Mouse (Mus musculus) limb, embryonic 11.5 days (tissue): ENCODE data around the gene Mff. TPM values are rescaled to one million over a fixed set of nuclear protein-coding genes. Genes with fewer than 3 reads are reported as not detected.

ENCODE experiments used
- ATAC-seq: fragments of 200-750 bp; cut with Nextera tagmentation; 2 replicates; pipeline ENCODE4 v1.8.0; 2017; ENCODE audit warnings: low read depth; ENCODE audit not compliant: insufficient number of reproducible peaks, low FRiP score, low TSS enrichment
- DNase-seq: peaks from one replicate; pipeline ENCODE4 v3.0.0-alpha.2; 2015; ENCODE audit warnings: low spot score
- H3K27ac ChIP-seq: fragments of 300-500 bp; sonication (generic); replicated peaks from 2 replicates; pipeline ENCODE4 v1.5.1; 2014; ENCODE audit warnings: low read depth, mild to moderate bottlenecking, low read length
- H3K27me3 ChIP-seq: fragments of 300-500 bp; sonication (generic); 2 replicates; pipeline ENCODE4 v1.6.1; 2014; ENCODE audit warnings: mild to moderate bottlenecking, low read length, mixed read lengths; ENCODE audit not compliant: control insufficient read depth, insufficient read depth
- H3K36me3 ChIP-seq: fragments of 300-500 bp; sonication (generic); 2 replicates; pipeline ENCODE4 v1.6.1; 2014; ENCODE audit warnings: mild to moderate bottlenecking, low read length, moderate library complexity, mixed read lengths; ENCODE audit not compliant: control insufficient read depth, insufficient read depth
- H3K4me1 ChIP-seq: fragments of 300-500 bp; sonication (generic); 2 replicates; pipeline ENCODE4 v1.6.1; 2014; ENCODE audit warnings: low read length, mixed read lengths; ENCODE audit not compliant: control insufficient read depth, insufficient read depth
- H3K4me2 ChIP-seq: fragments of 300-500 bp; sonication (generic); 2 replicates; pipeline ENCODE4 v1.6.1; 2014; ENCODE audit warnings: low read depth, mild to moderate bottlenecking, moderate library complexity; ENCODE audit not compliant: severe bottlenecking
- H3K4me3 ChIP-seq: fragments of 300-500 bp; sonication (generic); 2 replicates; pipeline ENCODE4 v1.5.1; 2014; ENCODE audit warnings: low read depth, low read length
- H3K9ac ChIP-seq: fragments of 300-500 bp; sonication (generic); 2 replicates; pipeline ENCODE4 v1.6.1; 2014; ENCODE audit warnings: mild to moderate bottlenecking, low read length
- H3K9me3 ChIP-seq: fragments of 300-500 bp; sonication (generic); 2 replicates; pipeline ENCODE4 v1.6.1; 2016; ENCODE audit warnings: low read length; ENCODE audit not compliant: control insufficient read depth
- WGBS: fragments of 180-500 bp; shearing (Covaris S2); extraction: QIAGEN DNeasy Blood & Tissue Kit; methylation state at CpG from one replicate; pipeline ENCODE4 v1.1.7; 2014; 5-methylcytosine and 5-hydroxymethylcytosine counted together
- polyA plus RNA-seq: library from polyadenylated mRNA; unstranded; fragments of >200 nt; fragmentation: Nextera tagmentation; extraction: Ambion mirVana; gene quantifications from 2 replicates; pipeline ENCODE4 v1.2.1, GENCODE M21; 2014

Mff gene
- polyA plus RNA-seq, 1 experiment from 2014 or later, result 234 TPM

- DNase-seq (no peak), ATAC-seq (no peak)
- H3K27ac ChIP-seq, result no peak overlapping the region
- no peaks in the 10 kb centered on the region for H3K4me1 ChIP-seq
- H3K4me3 ChIP-seq, result no peak overlapping the region
- no peaks in the 10 kb centered on the region for H3K36me3 ChIP-seq
- H3K4me2 ChIP-seq, result no peak overlapping the region
- no peak overlapping the region for H3K9ac ChIP-seq
- no peaks in the 10 kb centered on the region; the same call in 1 of the 2 replicates for H3K9me3 ChIP-seq
- 60% methylated on average over 4 of the region's 4 CpGs for WGBS
- no peaks in the 10 kb centered on the region for H3K27me3 ChIP-seq
Observed at GRCm38 (mm10) chr1:82793986-82794385, 69.3 kb downstream of the Mff start.

- DNase-seq (no peak), ATAC-seq (no peak)
- Histone ChIP-seq H3K9me3 (no peaks in the 10 kb centered on the region; the same call in 1 of the 2 replicates), H3K27me3 (no peaks in the 10 kb centered on the region), H3K4me1 (no peaks in the 10 kb centered on the region), H3K9ac (no peak overlapping the region), H3K4me2 (no peak overlapping the region), H3K36me3 (no peaks in the 10 kb centered on the region), H3K4me3 (no peak overlapping the region), H3K27ac (no peak overlapping the region)
- 83% methylated on average over 2 of the region's 2 CpGs for WGBS
Observed at GRCm38 (mm10) chr1:82795211-82795610, 70.5 kb downstream of the Mff start.

GRCm38 (mm10) chr1:82795702-82796443, 71.2 kb downstream of the Mff start:
- no peak for DNase-seq
- no peaks in the 10 kb centered on the region for H3K36me3 ChIP-seq
- no peak for ATAC-seq
- no peak overlapping the region for H3K27ac ChIP-seq
- no peaks in the 10 kb centered on the region for H3K4me1 ChIP-seq
- no peak overlapping the region for H3K9ac ChIP-seq
- H3K27me3 ChIP-seq, result no peaks in the 10 kb centered on the region
- no peak overlapping the region for H3K4me2 ChIP-seq
- no peak overlapping the region for H3K4me3 ChIP-seq
- H3K9me3 ChIP-seq, result no peaks in the 10 kb centered on the region; the same call in 1 of the 2 replicates
- 70% methylated on average over 18 of the region's 18 CpGs for WGBS

GRCm38 (mm10) chr1:82797088-82797487, 72.4 kb downstream of the Mff start:
- Histone ChIP-seq H3K36me3 (no peaks in the 10 kb centered on the region), H3K4me3 (no peak overlapping the region), H3K27ac (no peak overlapping the region), H3K9me3 (no peaks in the 10 kb centered on the region), H3K4me2 (no peak overlapping the region), H3K4me1 (no peaks in the 10 kb centered on the region), H3K9ac (no peak overlapping the region), H3K27me3 (no peaks in the 10 kb centered on the region)
- WGBS, result 98% methylated on average over 4 of the region's 4 CpGs
- no peak for ATAC-seq
- DNase-seq, result no peak

- H3K9ac ChIP-seq, result no peak overlapping the region
- no peaks in the 10 kb centered on the region for H3K27me3 ChIP-seq
- ATAC-seq, result no peak
- H3K27ac ChIP-seq, result no peak overlapping the region
- WGBS, result 58% methylated on average over 5 of the region's 5 CpGs
- no peaks in the 10 kb centered on the region for H3K36me3 ChIP-seq
- no peak overlapping the region for H3K4me2 ChIP-seq
- H3K9me3 ChIP-seq, result no peaks in the 10 kb centered on the region
- DNase-seq, result no peak
- H3K4me1 ChIP-seq, result no peaks in the 10 kb centered on the region
- no peak overlapping the region for H3K4me3 ChIP-seq
Observed at GRCm38 (mm10) chr1:82798304-82798703, 73.6 kb downstream of the Mff start.

GRCm38 (mm10) chr1:82798922-82799321, 74.2 kb downstream of the Mff start:
- no peaks in the 10 kb centered on the region for H3K27me3 ChIP-seq
- WGBS, result 76% methylated on average over 4 of the region's 4 CpGs
- DNase-seq (no peak), ATAC-seq (no peak)
- no peak overlapping the region for H3K27ac ChIP-seq
- H3K4me3 ChIP-seq, result no peak overlapping the region
- no peaks in the 10 kb centered on the region for H3K9me3 ChIP-seq
- H3K4me2 ChIP-seq, result no peak overlapping the region
- H3K36me3 ChIP-seq, result no peaks in the 10 kb centered on the region
- no peaks in the 10 kb centered on the region for H3K4me1 ChIP-seq
- no peak overlapping the region for H3K9ac ChIP-seq

GRCm38 (mm10) chr1:82801105-82801783, 76.6 kb downstream of the Mff start:
- H3K27ac ChIP-seq, result no peak overlapping the region

More at GRCm38 (mm10) chr1:82801105-82801783, 76.6 kb downstream of the Mff start:
- no peak for DNase-seq
- WGBS, result 87% methylated on average over 12 of the region's 12 CpGs
- Histone ChIP-seq H3K9me3 (no peaks in the 10 kb centered on the region), H3K4me1 (no peaks in the 10 kb centered on the region), H3K4me3 (no peak overlapping the region), H3K4me2 (no peak overlapping the region), H3K27me3 (no peaks in the 10 kb centered on the region), H3K9ac (no peak overlapping the region), H3K36me3 (no peaks in the 10 kb centered on the region)
- ATAC-seq, result no peak
